Comparison of ENCODE assay signal across 8 mouse cellular contexts in genomic region chr12:64967470-64967869, GRCm38 (mm10). TPM values are rescaled to one million over a fixed set of nuclear protein-coding genes. Genes with fewer than 3 reads are reported as not detected.
DNase-seq lines count a peak whose midpoint lies in the region; ATAC-seq and TF ChIP-seq lines count a peak whose summit lies in the region.

No protein-coding gene starts in this region.

- no peak overlapping the region for H3K27ac ChIP-seq in cortical plate, adult 2 months (ENCODE audit: insufficient read depth, low read length)
- no peak overlapping the region for H3K27ac ChIP-seq in limb, embryonic 11.5 days (replicated peaks; ENCODE audit: low read depth, low read length)
- no peak overlapping the region for H3K27ac ChIP-seq in midbrain, embryonic 15.5 days

- H3K4me1 ChIP-seq in cortical plate, adult 2 months (ENCODE audit: control insufficient read depth, insufficient read depth, low read length): peaks cover 9% of the 10 kb centered on the region; the same call in 1 of the 2 replicates
- H3K4me1 ChIP-seq in limb, embryonic 11.5 days (ENCODE audit: control insufficient read depth, insufficient read depth, low read length): peaks cover 7% of the 10 kb centered on the region
- peaks cover 65% of the 10 kb centered on the region for H3K4me1 ChIP-seq in midbrain, embryonic 15.5 days

- peak overlapping the region; percentile 70 for H3K4me2 ChIP-seq in limb, embryonic 11.5 days (ENCODE audit: low read depth, severe bottlenecking)
- H3K4me2 ChIP-seq in midbrain, embryonic 15.5 days: peak overlapping the region; percentile 93

- no peaks in the 10 kb centered on the region for H3K27me3 ChIP-seq in limb, embryonic 11.5 days (ENCODE audit: control insufficient read depth, insufficient read depth, low read length)
- no peaks in the 10 kb centered on the region for H3K27me3 ChIP-seq in midbrain, embryonic 15.5 days (replicated peaks)

- H3K9ac ChIP-seq in limb, embryonic 11.5 days (ENCODE audit: low read length): peak overlapping the region; percentile 22; the same call in 1 of the 2 replicates
- H3K9ac ChIP-seq in midbrain, embryonic 15.5 days: peak overlapping the region; percentile 84

- WGBS in limb, embryonic 11.5 days: 3% methylated on average over 9 of the region's 9 CpGs
- under 1% methylated on average over 9 of the region's 9 CpGs for WGBS in midbrain, embryonic 15.5 days

- H3K9me3 ChIP-seq in limb, embryonic 11.5 days (ENCODE audit: control insufficient read depth, low read length): no peaks in the 10 kb centered on the region
- H3K9me3 ChIP-seq in midbrain, embryonic 15.5 days: no peaks in the 10 kb centered on the region

- intact Hi-C loops in heart, postnatal 10 days (cut with DNase I): loop anchor here (2.0 to 5.0 kb wide), 2 partner anchors 70 to 105 kb away; partner anchors contain the start of gene Prpf39
- intact Hi-C loops in left cerebral cortex, postnatal 14 days (cut with DNase I): no loop called here

- peak; percentile 22 for DNase-seq in thymus, postnatal 0 days (ENCODE audit: low spot score)
- DNase-seq in thymus, postnatal 10 days (ENCODE audit: low spot score in 2 of 2): no peak
- peak; percentile 20 to 26 for DNase-seq in heart, postnatal 10 days
- peak; percentile 26 for DNase-seq in limb, embryonic 11.5 days (ENCODE audit: low spot score)
- no peak for DNase-seq in frontal cortex, postnatal 36 days (ENCODE audit: low spot score in 2 of 2)
- DNase-seq in left cerebral cortex, postnatal 14 days (ENCODE audit: low spot score in 2 of 2): no peak

- no peak for TF ChIP-seq CTCF in cortical plate, adult 2 months (IDR thresholded peaks at IDR 0.05; ENCODE audit: extremely low read depth, insufficient read depth, low read length)

- no peak for ATAC-seq in limb, embryonic 11.5 days (ENCODE audit: insufficient number of reproducible peaks, low FRiP score, low TSS enrichment, low read depth)
- ATAC-seq in midbrain, embryonic 15.5 days (replicated peaks): no peak

- H3K4me3 ChIP-seq in cortical plate, adult 2 months (ENCODE audit: insufficient read depth, low read length): peak overlapping the region; percentile 55
- peak overlapping the region; percentile 84 for H3K4me3 ChIP-seq in limb, embryonic 11.5 days (ENCODE audit: low read depth, low read length)
- H3K4me3 ChIP-seq in midbrain, embryonic 15.5 days: peak overlapping the region; percentile 78

- no peak for TF ChIP-seq POLR2A in cortical plate, adult 2 months (IDR thresholded peaks at IDR 0.05; ENCODE audit: extremely low read depth, insufficient read depth, low read length)

- H3K36me3 ChIP-seq in limb, embryonic 11.5 days (ENCODE audit: control insufficient read depth, insufficient read depth, low read length): no peaks in the 10 kb centered on the region
- no peaks in the 10 kb centered on the region for H3K36me3 ChIP-seq in midbrain, embryonic 15.5 days (replicated peaks)

RNA-seq across cellular contexts. Expression of gene Togaram1, which starts 1.9 kb away (rescaled TPM):
- 19.4 and 20.2 TPM in 2 replicates for polyA plus RNA-seq in thymus, postnatal 0 days (2015; fragmentation: Nextera tagmentation; extraction: Ambion mirVana)
- polyA plus RNA-seq in cortical plate, adult 2 months (2012; rRNA removed): 21.4 and 24.2 TPM in 2 replicates
- 10 to 100 TPM; 18.3 to 19.2 TPM for total RNA-seq in heart, postnatal 10 days (2021)
- 27.3 and 28.1 TPM in 2 replicates for polyA plus RNA-seq in limb, embryonic 11.5 days (2014; fragmentation: Nextera tagmentation; extraction: Ambion mirVana)
- polyA plus RNA-seq in midbrain, embryonic 15.5 days (2015; fragmentation: Nextera tagmentation; extraction: Ambion mirVana): 19.1 and 25.4 TPM in 2 replicates
- 10 to 100 TPM; 46.0 to 49.6 TPM for total RNA-seq in left cerebral cortex, postnatal 14 days (2021)

RNA-seq across cellular contexts. Expression of gene Klhl28, which starts 2.1 kb away (rescaled TPM):
- 16.7 and 18.2 TPM in 2 replicates for polyA plus RNA-seq in thymus, postnatal 0 days (2015; fragmentation: Nextera tagmentation; extraction: Ambion mirVana)
- polyA plus RNA-seq in cortical plate, adult 2 months (2012; rRNA removed): 10.6 and 11.2 TPM in 2 replicates
- total RNA-seq in heart, postnatal 10 days (2021): 10 to 100 TPM; 13.4 to 14.5 TPM
- 10.8 and 11.6 TPM in 2 replicates for polyA plus RNA-seq in limb, embryonic 11.5 days (2014; fragmentation: Nextera tagmentation; extraction: Ambion mirVana)
- polyA plus RNA-seq in midbrain, embryonic 15.5 days (2015; fragmentation: Nextera tagmentation; extraction: Ambion mirVana): 27.2 and 27.7 TPM in 2 replicates
- total RNA-seq in left cerebral cortex, postnatal 14 days (2021): 10 to 100 TPM; 22.4 to 23.1 TPM

RNA-seq across cellular contexts. Expression of gene Gm527, which starts 49.8 kb away (rescaled TPM):
- polyA plus RNA-seq in thymus, postnatal 0 days (2015; fragmentation: Nextera tagmentation; extraction: Ambion mirVana): 2.0 and 2.8 TPM in 2 replicates
- polyA plus RNA-seq in cortical plate, adult 2 months (2012; rRNA removed): 8.3 and 11.4 TPM in 2 replicates
- 1 to 10 TPM; 3.2 to 5.2 TPM for total RNA-seq in heart, postnatal 10 days (2021)
- polyA plus RNA-seq in limb, embryonic 11.5 days (2014; fragmentation: Nextera tagmentation; extraction: Ambion mirVana): 2.1 and 2.4 TPM in 2 replicates
- 1.7 and 2.4 TPM in 2 replicates for polyA plus RNA-seq in midbrain, embryonic 15.5 days (2015; fragmentation: Nextera tagmentation; extraction: Ambion mirVana)
- 10 to 100 TPM; 10.1 to 13.7 TPM for total RNA-seq in left cerebral cortex, postnatal 14 days (2021)

Comparison
In these comparisons a context has a peak if more than half of its experiments do, and no peak if none do; other contexts are left out.
1. DNase-seq: peak in thymus, postnatal 0 days (single experiment), heart, postnatal 10 days (2 of 2) and limb, embryonic 11.5 days (single experiment); none in thymus, postnatal 10 days (0 of 2), frontal cortex, postnatal 36 days (0 of 2) and left cerebral cortex, postnatal 14 days (0 of 2).
2. Peak in every context shown above with its lines, with median percentiles within 50 percentile points of each other: H3K4me3 ChIP-seq.